Mouse (Mus musculus) spleen, postnatal 10 days (tissue): ENCODE data around the gene Rpp30.

Experiments
- DNase-seq, 2 experiments: peaks; one replicate each; pipeline ENCODE4 v3.0.0; 2021 to 2022; ENCODE audit warnings: low spot score in 2 of 2

Gene Rpp30

GRCm38 (mm10) chr19:36128440-36128839, 44.9 kb downstream of the Rpp30 start:
- DNase-seq, result no peak

- no peak for DNase-seq
Observed at GRCm38 (mm10) chr19:36129213-36129612, 45.7 kb downstream of the Rpp30 start.

- no peak for DNase-seq
Observed at GRCm38 (mm10) chr19:36129643-36130042, 46.1 kb downstream of the Rpp30 start.

GRCm38 (mm10) chr19:36130181-36130580, 46.7 kb downstream of the Rpp30 start:
- DNase-seq, result no peak

- DNase-seq, result no peak
Observed at GRCm38 (mm10) chr19:36131990-36132389, 48.5 kb downstream of the Rpp30 start.

GRCm38 (mm10) chr19:36133064-36133463, 49.5 kb downstream of the Rpp30 start:
- no peak for DNase-seq

- DNase-seq, result no peak
Observed at GRCm38 (mm10) chr19:36133731-36134130, 50.2 kb downstream of the Rpp30 start.

- no peak for DNase-seq
Observed at GRCm38 (mm10) chr19:36143571-36143970, 60.1 kb downstream of the Rpp30 start.

GRCm38 (mm10) chr19:36148578-36148977, 65.1 kb downstream of the Rpp30 start:
- DNase-seq, result no peak

GRCm38 (mm10) chr19:36150241-36151007, 66.9 kb downstream of the Rpp30 start:
- no peak for DNase-seq
